Mouse (Mus musculus) liver, embryonic 14.5 days (tissue): ENCODE measurements around the gene Ntn4. TPM values are rescaled to one million over a fixed set of nuclear protein-coding genes. Genes with fewer than 3 reads are reported as not detected.

Source experiments
- ATAC-seq: fragments of 200-750 bp; cut with Nextera tagmentation; 2 replicates; pipeline ENCODE4 v1.8.0; 2017; ENCODE audit warnings: moderate number of reproducible peaks, mild to moderate bottlenecking, moderate library complexity; ENCODE audit not compliant: insufficient read depth
- DNase-seq, 3 experiments: peaks; one replicate each; pipeline ENCODE4 v3.0.0-alpha.2; 2012 to 2013; ENCODE audit warnings: low read depth in 3 of 3, low spot score in 3 of 3
- H3K27ac ChIP-seq: fragments of 300-500 bp; sonication (generic); 2 replicates; pipeline ENCODE4 v1.5.1; 2014; ENCODE audit warnings: moderate library complexity, mild to moderate bottlenecking, control low read depth, inconsistent platforms
- H3K27me3 ChIP-seq: fragments of 300-500 bp; sonication (generic); 2 replicates; pipeline ENCODE4 v1.6.1; 2014; ENCODE audit warnings: mild to moderate bottlenecking, low read length, moderate library complexity; ENCODE audit not compliant: control insufficient read depth, insufficient read depth
- H3K36me3 ChIP-seq: fragments of 300-500 bp; sonication (generic); replicated peaks from 2 replicates; pipeline ENCODE4 v1.6.1; 2014; ENCODE audit warnings: low read depth; ENCODE audit not compliant: control insufficient read depth, insufficient read depth
- H3K4me1 ChIP-seq, 2 experiments: fragments of 200-500 bp in 1 of 2; fragments of 300-500 bp in 1 of 2; sonication (generic) in 1 of 2; replicated peaks; 2 replicates each; pipeline ENCODE4 v1.6.1; 2012 to 2014; ENCODE audit warnings: antibody characterized with exemption in 1 of 2, inconsistent platforms in 1 of 2, low read length in 1 of 2; ENCODE audit not compliant: control insufficient read depth in 2 of 2, insufficient read depth in 2 of 2
- H3K4me2 ChIP-seq: fragments of 300-500 bp; sonication (generic); 2 replicates; pipeline ENCODE4 v1.6.1; 2014; ENCODE audit warnings: low read depth, mild to moderate bottlenecking, control low read depth, moderate library complexity
- H3K4me3 ChIP-seq, 2 experiments: fragments of 200-500 bp in 1 of 2; fragments of 300-500 bp in 1 of 2; sonication (generic) in 1 of 2; 2 replicates each; pipeline ENCODE4 v1.5.1; 2012 to 2014; ENCODE audit warnings: low read depth in 2 of 2, low read length in 2 of 2, mild to moderate bottlenecking in 2 of 2, control low read depth in 1 of 2, inconsistent platforms in 1 of 2, moderate library complexity in 1 of 2; ENCODE audit not compliant: insufficient read depth in 1 of 2
- H3K9ac ChIP-seq: fragments of 300-500 bp; sonication (generic); replicated peaks from 2 replicates; pipeline ENCODE4 v1.6.1; 2014; ENCODE audit warnings: mild to moderate bottlenecking, control low read depth, moderate library complexity
- H3K9me3 ChIP-seq: fragments of 300-500 bp; sonication (generic); 2 replicates; pipeline ENCODE4 v1.6.1; 2016; ENCODE audit warnings: low read length, mixed read lengths; ENCODE audit not compliant: control insufficient read depth
- CTCF ChIP-seq: IDR thresholded peaks from 2 replicates; pipeline ENCODE4 v1.5.1; 2016; ENCODE audit warnings: antibody characterized with exemption, low read depth, control low read depth
- EP300 ChIP-seq: IDR thresholded peaks from 2 replicates; pipeline ENCODE4 v1.6.1; 2016; ENCODE audit warnings: antibody characterized with exemption, low read depth
- WGBS: fragments of 180-500 bp; shearing (Covaris S2); extraction: QIAGEN DNeasy Blood & Tissue Kit; methylation state at CpG from one replicate; pipeline ENCODE4 v1.1.7; 2014; ENCODE audit not compliant: insufficient replicate concordance; 5-methylcytosine and 5-hydroxymethylcytosine counted together
- polyA plus RNA-seq, 2 experiments: library from polyadenylated mRNA; depleted of rRNA in 1 of 2; stranded (reverse) in 1 of 2; unstranded in 1 of 2; fragments of >200 nt; fragmentation: Nextera tagmentation in 1 of 2; extraction: Ambion mirVana in 1 of 2; gene quantifications; 2 replicates each; pipeline versions ENCODE4 v1.2.1 to v1.2.3; 2012 to 2014

Gene Ntn4
- polyA plus RNA-seq, 2 experiments, result 0.11 to 0.52 TPM

GRCm38 (mm10) chr10:93635941-93636340 lies 4.5 kb upstream of the Ntn4 start:
- TF ChIP-seq EP300 (no peak), CTCF (no peak)
- ATAC-seq (no peak), DNase-seq (no peak)
- 52% methylated on average over 9 of the region's 9 CpGs for WGBS
- Histone ChIP-seq H3K9ac (no peak overlapping the region), H3K4me2 (no peak overlapping the region), H3K27me3 (peaks cover 20% of the 10 kb centered on the region), H3K9me3 (no peaks in the 10 kb centered on the region), H3K4me3 (no peak overlapping the region), H3K36me3 (no peaks in the 10 kb centered on the region), H3K4me1 (no peaks in the 10 kb centered on the region), H3K27ac (no peak overlapping the region)

- Histone ChIP-seq H3K4me2 (peak overlapping the region; percentile 93), H3K4me3 (peak overlapping the region; percentile 58 to 62), H3K27me3 (peaks cover 30% of the 10 kb centered on the region), H3K9ac (peak overlapping the region; percentile 25), H3K36me3 (no peaks in the 10 kb centered on the region), H3K9me3 (no peaks in the 10 kb centered on the region), H3K4me1 (peaks cover 10 to 13% of the 10 kb centered on the region in 2 experiments), H3K27ac (no peak overlapping the region)
- WGBS, result under 1% methylated on average over 66 of the region's 73 CpGs
- DNase-seq (no peak), ATAC-seq (peak; percentile 47; the same call in 1 of the 2 replicates)
- no peak for TF ChIP-seq EP300
- no peak for TF ChIP-seq CTCF
Measured at GRCm38 (mm10) chr10:93640953-93641820, 706 bp downstream of the Ntn4 start.

- peaks cover 10 to 13% of the 10 kb centered on the region in 2 experiments for H3K4me1 ChIP-seq
- no peaks in the 10 kb centered on the region for H3K36me3 ChIP-seq
- peak overlapping the region; percentile 58 to 62 for H3K4me3 ChIP-seq
- no peak for DNase-seq
- peak overlapping the region; percentile 3; the same call in 1 of the 2 replicates for H3K9ac ChIP-seq
- H3K9me3 ChIP-seq, result no peaks in the 10 kb centered on the region
- H3K4me2 ChIP-seq, result peak overlapping the region; percentile 93
- WGBS, result 6% methylated on average over 28 of the region's 32 CpGs
- H3K27me3 ChIP-seq, result peaks cover 30% of the 10 kb centered on the region
- no peak overlapping the region for H3K27ac ChIP-seq
- TF ChIP-seq CTCF (no peak), EP300 (0 out of 2 replicates have a peak, but pooled peaks have one; percentile 27)
- peak; percentile 50; the same call in 1 of the 2 replicates for ATAC-seq
Measured at GRCm38 (mm10) chr10:93641821-93642746, 1.6 kb downstream of the Ntn4 start.

- Histone ChIP-seq H3K4me2 (peak overlapping the region; percentile 93), H3K36me3 (no peaks in the 10 kb centered on the region), H3K9ac (no peak overlapping the region), H3K4me3 (no peak overlapping the region), H3K27ac (no peak overlapping the region), H3K9me3 (no peaks in the 10 kb centered on the region), H3K4me1 (peaks cover 13 to 15% of the 10 kb centered on the region in 2 experiments), H3K27me3 (peaks cover 30% of the 10 kb centered on the region)
- TF ChIP-seq CTCF (no peak), EP300 (no peak)
- no peak for ATAC-seq
- 37% methylated on average over 8 of the region's 8 CpGs for WGBS
- no peak for DNase-seq
Measured at GRCm38 (mm10) chr10:93642897-93643296, 2.4 kb downstream of the Ntn4 start.
